Mouse (Mus musculus) CH12.LX (cell line): Measurements from ENCODE around the gene Cdh4.

Source experiments
- CTCF ChIP-seq, 2 experiments: IDR thresholded peaks in 1 of 2; conservative IDR thresholded peaks in 1 of 2; 2 replicates each; pipeline ENCODE4 v1.5.1; 2011 to 2012; ENCODE audit warnings: low read depth in 2 of 2, low read length in 2 of 2, improper control_type of control experiment in 1 of 2, inconsistent platforms in 1 of 2, mild to moderate bottlenecking in 1 of 2, moderate library complexity in 1 of 2
- MAFK ChIP-seq: IDR thresholded peaks from 2 replicates; pipeline ENCODE4 v1.6.1; 2011; ENCODE audit warnings: low read length, improper control_type of control experiment; ENCODE audit not compliant: insufficient replicate concordance
- MAX ChIP-seq: IDR thresholded peaks from 2 replicates; pipeline ENCODE4 v1.6.1; 2011; ENCODE audit warnings: low read length, improper control_type of control experiment
- TBP ChIP-seq: conservative IDR thresholded peaks from 2 replicates; pipeline ENCODE4 v1.6.1; 2011; ENCODE audit warnings: low read depth, low read length, improper control_type of control experiment

GRCm38 (mm10) chr2:179787256-179787655 lies 345.0 kb downstream of the Cdh4 start:
- no peak for TF ChIP-seq MAFK
- no peak for TF ChIP-seq TBP
- no peak for TF ChIP-seq CTCF (conservative IDR thresholded peaks at IDR 0.05 in 1 of 2, IDR thresholded peaks at IDR 0.05 in 1 of 2; ENCODE audit: low read depth in 2 of 2, low read length in 2 of 2)
- TF ChIP-seq MAX: no peak
